Mouse (Mus musculus) spleen, postnatal 36 days (tissue): Measurements from ENCODE around the gene Mfsd4b1.
"Not testable (repeated sequence)": the region's sequence is repeated elsewhere in the genome, so short reads cannot be mapped to it uniquely, and the experiment has no call there.

Source experiments
- DNase-seq, 2 experiments: peaks; one replicate each; pipeline ENCODE4 v3.0.0; 2022; ENCODE audit warnings: low spot score in 2 of 2, mixed read lengths in 1 of 2

The Mfsd4b1 gene

GRCm38 (mm10) chr10:40032897-40033296 is 7.8 kb upstream of the Mfsd4b1 start:
- DNase-seq = no peak

- DNase-seq = no peak
Observed at GRCm38 (mm10) chr10:40030716-40031115, 5.6 kb upstream of the Mfsd4b1 start.

GRCm38 (mm10) chr10:40029610-40030009 is 4.5 kb upstream of the Mfsd4b1 start:
- no peak for DNase-seq

GRCm38 (mm10) chr10:40028091-40028490 is 3.0 kb upstream of the Mfsd4b1 start:
- DNase-seq = no peak

- no peak for DNase-seq
Observed at GRCm38 (mm10) chr10:40026546-40026945, 1.5 kb upstream of the Mfsd4b1 start.

- DNase-seq = no peak
Observed at GRCm38 (mm10) chr10:40025560-40025959, 492 bp upstream of the Mfsd4b1 start.

- DNase-seq = no peak
Observed at GRCm38 (mm10) chr10:40020401-40020800, 4.7 kb downstream of the Mfsd4b1 start.

GRCm38 (mm10) chr10:40019492-40019891 is 5.6 kb downstream of the Mfsd4b1 start:
- no peak for DNase-seq

- DNase-seq = no peak
Observed at GRCm38 (mm10) chr10:40018261-40018860, 6.7 kb downstream of the Mfsd4b1 start.

- DNase-seq = no peak
Observed at GRCm38 (mm10) chr10:40009591-40009990, 15.5 kb downstream of the Mfsd4b1 start.

GRCm38 (mm10) chr10:40008847-40009246 is 16.2 kb downstream of the Mfsd4b1 start:
- not testable (repeated sequence) for DNase-seq

- no peak for DNase-seq
Observed at GRCm38 (mm10) chr10:40007953-40008352, 17.1 kb downstream of the Mfsd4b1 start.

GRCm38 (mm10) chr10:40006963-40007362 is 18.1 kb downstream of the Mfsd4b1 start:
- no peak for DNase-seq

GRCm38 (mm10) chr10:40000746-40001145 is 24.3 kb downstream of the Mfsd4b1 start:
- DNase-seq = no peak

GRCm38 (mm10) chr10:39991155-39991554 is 33.9 kb downstream of the Mfsd4b1 start:
- DNase-seq = peak; percentile 5 to 13

GRCm38 (mm10) chr10:39986466-39986865 is 38.6 kb downstream of the Mfsd4b1 start, which contains the start of gene Mfsd4b5:
TSS of gene Mfsd4b5 (minus strand) at chr10:39986646.
- DNase-seq = no peak

GRCm38 (mm10) chr10:39982604-39983003 is 42.5 kb downstream of the Mfsd4b1 start:
- DNase-seq = no peak

GRCm38 (mm10) chr10:39978231-39978630 is 46.8 kb downstream of the Mfsd4b1 start:
- DNase-seq = no peak

GRCm38 (mm10) chr10:39977346-39977745 is 47.7 kb downstream of the Mfsd4b1 start:
- DNase-seq = no peak

- no peak for DNase-seq
Observed at GRCm38 (mm10) chr10:39975771-39976170, 49.3 kb downstream of the Mfsd4b1 start.

GRCm38 (mm10) chr10:39974982-39975381 is 50.1 kb downstream of the Mfsd4b1 start:
- DNase-seq = no peak

- DNase-seq = no peak
Observed at GRCm38 (mm10) chr10:39967512-39967911, 57.6 kb downstream of the Mfsd4b1 start.

GRCm38 (mm10) chr10:39961906-39962305 is 63.2 kb downstream of the Mfsd4b1 start:
- DNase-seq = no peak

- DNase-seq = no peak
Observed at GRCm38 (mm10) chr10:39960441-39960822, 64.6 kb downstream of the Mfsd4b1 start.
